Mouse (Mus musculus) layer of hippocampus, adult 11-12 months (tissue): ENCODE data around the gene Hivep3.

Source experiments
- DNase-seq: peaks from one replicate; pipeline ENCODE4 v3.0.0; 2022; ENCODE audit warnings: low spot score

The Hivep3 gene

DNA sequence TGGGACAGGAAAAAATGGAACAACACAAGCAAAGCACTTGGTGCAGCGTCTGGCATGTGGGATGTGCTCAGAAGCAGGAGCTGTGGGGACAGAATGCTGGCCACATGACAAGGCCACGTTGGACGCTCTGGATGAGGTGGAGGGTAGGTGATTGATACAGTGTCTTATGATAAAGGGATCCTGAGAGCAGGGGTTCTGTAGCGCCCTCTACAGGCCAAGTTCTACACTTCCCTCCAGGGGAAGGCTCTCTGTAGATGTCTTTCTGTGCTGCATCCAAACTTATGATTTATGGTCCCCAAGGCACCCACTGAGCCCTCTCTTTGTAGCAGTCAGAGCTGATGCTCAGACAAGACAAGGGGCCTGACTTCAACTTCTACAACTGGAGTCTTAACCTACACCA is 419.1 kb downstream of the Hivep3 start:
- no peak for DNase-seq

DNA sequence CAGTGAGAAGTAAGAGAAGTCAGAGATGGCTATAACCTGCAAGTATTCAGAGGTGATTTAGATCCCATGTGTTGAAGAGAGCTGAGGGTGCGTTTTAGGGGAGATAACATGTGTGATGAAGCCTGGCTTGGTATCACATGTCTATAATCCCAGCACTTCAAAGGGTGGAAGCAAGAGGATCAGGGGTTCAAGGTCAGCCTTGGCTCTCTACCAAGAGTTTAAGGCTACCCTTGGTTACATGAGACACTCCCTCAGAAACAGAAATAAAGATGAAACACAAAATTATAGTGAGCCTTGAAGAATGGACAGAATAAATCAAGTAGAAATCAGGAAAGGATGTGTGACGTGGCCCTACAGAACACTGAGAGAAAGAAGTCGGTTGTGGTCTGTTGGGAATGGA is 420.2 kb downstream of the Hivep3 start:
- DNase-seq = no peak

DNA sequence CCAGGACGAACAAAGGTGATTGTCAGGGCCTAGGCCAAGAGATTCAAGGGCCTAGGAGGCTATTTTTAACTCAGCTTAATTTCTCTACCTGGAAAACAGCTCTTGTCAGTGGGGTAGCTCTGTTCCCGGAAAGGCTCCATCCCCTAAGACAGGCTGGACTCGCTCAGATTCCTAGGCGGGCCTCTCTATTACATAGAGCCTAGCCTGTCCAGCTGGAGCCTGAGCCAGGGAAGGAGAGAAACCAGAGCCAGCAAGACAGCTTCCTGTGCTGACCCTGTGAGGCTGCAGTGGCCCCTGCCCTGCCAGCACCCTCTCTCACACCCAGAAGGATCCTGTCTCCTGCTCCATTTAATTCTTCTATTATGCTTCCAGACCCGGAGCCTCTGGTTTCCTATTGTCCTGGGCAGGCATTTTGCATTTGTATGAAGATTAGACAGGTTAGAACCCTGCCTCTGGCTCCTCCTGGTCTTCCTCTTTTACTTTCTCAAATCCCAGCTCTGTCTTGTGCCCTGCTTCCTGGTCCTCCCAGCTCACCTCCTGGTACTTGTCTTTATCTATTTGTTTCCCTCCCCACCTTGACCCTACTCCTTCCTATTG is 425.2 kb downstream of the Hivep3 start:
- no peak for DNase-seq

DNA sequence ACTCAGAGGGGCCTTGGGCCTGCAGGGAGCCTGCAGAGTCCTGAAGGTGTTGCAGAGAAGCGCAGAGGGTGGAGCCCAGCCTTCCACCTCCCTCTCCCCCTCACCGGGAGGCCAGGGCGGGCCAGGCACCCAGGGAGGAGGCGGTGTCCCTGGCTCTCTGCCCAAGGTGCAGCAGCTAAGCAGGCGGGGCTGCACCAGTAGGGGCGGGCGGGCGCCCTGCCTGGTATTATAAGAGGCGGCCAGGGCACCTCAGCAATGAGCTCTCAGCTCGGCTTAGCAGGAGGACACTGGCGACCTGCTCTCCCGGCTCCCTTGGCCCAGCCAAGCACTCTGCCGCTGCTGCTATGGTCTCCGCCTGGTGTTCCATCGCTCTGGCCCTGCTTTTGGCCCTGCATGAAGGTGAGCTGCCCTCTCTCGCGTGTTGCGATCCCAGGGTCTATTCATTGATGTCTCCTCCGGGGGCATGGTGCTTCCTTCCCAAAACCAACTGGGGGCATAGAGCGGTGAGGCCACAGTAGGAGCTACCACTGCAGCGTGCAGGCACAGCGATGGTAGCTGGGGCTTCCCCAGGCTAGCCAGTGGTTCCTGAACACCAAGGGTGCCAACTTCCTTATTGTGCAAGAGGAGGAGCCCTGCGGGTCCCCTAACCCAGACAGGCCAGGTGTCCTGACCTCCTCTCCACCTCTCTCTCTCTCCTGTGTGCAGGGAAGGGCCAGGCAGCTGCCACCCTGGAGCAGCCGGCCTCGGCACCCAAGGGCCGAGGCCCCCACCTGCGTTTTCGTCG is 427.8 kb downstream of the Hivep3 start, which contains the start of gene Edn2:
TSS of gene Edn2 (plus strand) at position 41 of the 784 bp plus-strand sequence.
- DNase-seq = no peak

DNA sequence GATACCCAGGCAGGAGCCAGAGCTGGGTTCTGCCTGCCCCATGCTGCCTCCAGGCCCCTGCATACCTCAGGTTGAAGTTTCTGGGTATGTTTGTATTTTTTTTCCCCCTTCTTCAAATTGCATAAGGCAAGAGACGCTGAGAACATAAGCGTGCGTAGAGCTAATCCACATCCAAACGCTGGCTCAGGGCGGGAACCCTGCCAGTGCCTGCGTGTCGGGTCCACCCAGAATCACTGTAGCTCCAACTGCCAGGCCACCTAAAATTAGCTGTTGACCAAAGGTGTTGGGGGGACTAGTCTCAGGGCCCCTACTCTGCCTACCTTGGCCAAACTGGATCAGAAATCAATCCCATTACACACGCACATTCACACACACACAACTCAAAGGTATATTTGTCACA is 429.0 kb downstream of the Hivep3 start:
- no peak for DNase-seq

DNA sequence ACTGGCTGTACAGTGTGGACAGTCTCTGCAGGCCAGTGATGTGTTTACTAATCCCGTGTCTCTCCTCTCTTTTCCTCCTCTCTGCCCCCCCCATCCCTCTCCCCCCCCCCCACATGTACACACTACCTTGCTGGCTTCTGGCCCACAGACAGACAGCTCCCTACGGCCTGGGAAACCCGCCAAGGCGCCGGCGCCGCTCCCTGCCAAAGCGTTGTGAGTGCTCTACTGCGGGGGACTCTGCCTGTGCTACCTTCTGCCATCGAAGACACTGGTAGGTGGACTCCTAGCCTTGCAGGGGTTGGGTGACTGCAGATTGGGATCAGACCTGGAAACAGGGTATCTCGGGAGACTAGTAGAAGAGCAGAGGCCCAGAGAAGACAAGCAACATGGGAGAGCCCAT is 429.7 kb downstream of the Hivep3 start:
- peak; percentile 57 for DNase-seq

DNA sequence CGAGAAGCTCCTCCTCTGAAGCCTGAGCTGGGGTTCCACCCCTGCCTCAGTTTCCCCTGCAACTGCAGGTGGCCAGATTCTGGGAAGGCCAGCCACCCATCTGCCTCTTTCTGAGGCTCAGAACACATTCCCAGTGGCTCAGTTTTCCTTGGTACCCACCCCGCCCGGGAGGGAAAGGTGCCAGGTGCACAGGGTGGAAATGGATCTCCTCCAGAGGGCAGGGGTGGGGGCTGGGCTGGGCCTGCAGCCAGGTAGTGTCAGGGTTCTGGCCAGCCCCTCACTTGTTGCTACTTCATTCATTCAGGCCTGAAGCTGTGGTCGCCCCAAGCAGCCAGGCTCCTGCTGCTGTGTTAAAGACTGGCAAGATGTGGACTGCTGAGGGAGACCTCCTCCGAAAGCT is 430.7 kb downstream of the Hivep3 start:
- DNase-seq = no peak

DNA sequence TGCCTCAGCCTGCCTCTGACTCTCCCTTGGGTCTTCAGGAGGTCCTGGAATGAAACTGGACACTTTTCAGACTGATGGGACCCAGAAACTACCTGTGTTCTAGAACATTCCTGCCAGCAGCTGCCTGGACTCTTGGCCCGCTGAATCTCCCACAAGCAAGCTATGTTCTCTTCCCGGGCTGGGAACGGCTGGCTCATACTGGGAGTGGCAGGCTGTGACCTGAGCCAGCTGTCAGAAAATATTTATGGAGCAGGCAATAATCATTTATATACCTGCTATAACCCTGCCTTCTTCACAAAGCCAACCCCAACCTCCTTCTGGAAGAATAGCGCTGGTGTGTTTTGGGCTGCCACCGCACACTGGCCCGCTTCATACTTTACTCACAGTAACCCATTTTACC is 434.2 kb downstream of the Hivep3 start:
- no peak for DNase-seq

DNA sequence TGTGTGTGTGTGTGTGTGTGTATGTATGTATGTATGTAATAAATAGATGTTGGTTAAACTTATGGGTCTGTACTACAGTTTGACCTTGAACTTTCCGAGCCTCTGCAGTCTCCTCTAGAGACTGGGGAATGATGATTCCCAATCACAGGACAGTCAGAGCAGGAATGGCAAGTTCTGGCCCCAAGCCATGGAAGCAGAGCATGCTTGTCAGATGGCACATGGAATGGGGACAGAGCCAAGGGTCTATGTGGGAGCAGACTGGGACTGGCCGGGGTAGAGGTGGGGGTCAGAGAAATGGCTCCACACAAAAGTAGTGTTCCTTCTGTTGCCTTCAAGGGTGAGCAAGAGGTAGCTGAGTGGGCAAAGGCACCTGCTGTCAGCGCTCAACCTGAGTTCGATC is 434.8 kb downstream of the Hivep3 start:
- no peak for DNase-seq

DNA sequence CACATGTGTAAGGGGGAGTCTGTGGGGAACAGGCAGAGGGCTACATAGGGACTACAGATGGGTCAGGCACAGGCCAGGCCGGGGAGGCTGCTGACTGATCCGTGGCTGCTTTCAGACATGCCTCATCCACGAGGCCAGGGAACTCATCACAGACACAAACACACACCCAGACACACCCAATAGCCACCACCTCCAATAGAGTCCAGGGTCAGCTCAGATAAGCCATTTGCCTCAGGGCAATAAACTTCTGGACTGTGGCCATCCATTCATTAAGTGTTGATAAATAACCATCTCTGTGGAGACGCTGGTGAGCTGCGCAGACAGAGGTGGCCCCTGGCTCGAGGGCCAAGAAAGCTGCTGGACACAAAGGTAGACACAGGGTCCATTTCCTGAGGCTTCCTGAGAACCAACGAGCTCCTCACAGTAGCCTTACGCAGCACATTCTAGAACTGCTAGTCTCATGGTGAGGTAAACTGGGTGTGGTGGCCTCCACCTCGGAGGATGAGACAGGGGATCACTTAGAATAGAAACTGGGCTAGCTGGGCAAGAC is 436.9 kb downstream of the Hivep3 start:
- DNase-seq = no peak

DNA sequence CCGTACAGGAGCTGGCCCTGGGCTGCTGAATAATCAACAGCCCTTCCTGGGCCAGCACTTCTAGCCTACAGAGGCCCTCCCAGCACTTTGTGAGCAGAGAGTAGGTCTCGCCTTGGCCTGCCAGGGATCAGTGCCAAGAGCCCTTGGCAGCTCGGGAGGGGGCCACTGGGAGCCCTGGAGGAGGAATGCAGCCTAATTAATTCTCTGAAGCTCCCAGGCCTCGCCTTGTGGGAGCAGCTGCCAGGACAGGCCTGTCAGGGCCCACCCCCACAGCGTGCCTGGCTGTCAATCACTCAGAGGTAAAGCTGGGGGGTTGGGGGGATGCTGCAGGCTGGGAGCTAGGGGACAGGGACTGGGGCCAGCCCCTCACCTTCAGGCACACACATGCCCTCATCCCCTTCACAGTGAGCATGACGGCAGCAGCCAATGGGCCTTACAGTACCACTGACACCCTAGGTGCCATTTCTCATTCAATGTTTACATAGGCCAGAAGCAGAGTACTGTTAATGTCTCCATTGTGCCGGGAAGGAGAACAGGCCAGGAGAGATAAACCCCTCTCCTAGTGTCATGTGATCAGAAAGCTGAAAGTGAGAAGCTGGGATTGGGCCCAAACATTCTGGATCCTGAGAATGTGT is 438.6 kb downstream of the Hivep3 start:
- DNase-seq = peak; percentile 27

DNA sequence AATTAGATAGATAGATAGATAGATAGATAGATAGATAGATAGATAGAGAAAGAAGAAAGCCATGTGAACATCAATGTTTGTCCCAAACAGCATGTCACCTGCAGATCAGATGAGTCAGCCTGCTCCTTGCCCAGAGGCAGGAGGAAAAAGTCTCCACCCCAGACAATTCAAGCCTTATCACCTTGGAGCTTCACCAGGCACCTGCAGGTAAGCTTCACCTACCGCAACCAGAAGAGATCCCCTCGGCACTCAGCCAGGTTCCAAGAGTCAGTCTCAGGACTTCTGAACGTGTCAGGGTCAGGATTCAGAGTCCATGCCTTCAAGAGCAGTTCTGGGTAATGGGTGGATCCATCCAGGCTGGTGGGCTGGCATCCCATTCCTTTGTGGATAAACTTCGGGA is 445.5 kb downstream of the Hivep3 start:
- DNase-seq = no peak

DNA sequence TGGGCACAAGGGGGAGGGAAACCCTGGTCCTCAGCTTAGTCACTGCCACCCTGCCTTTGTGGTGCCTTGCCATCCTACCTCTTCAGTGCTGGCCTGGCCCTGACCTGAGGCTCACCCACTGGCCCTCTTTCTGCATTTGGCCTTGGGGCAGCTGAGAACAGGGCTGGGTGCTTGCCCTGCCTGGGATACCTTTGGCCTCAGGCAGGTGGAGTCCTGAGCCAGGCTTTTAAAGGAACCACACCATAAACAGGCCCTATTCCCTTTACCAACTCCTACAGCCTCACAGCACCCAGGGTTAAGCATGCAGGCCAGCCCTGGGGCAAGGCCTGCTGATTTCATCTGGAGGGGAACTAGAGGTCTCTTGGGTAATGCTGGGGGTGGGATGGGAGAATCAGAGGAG is 447.0 kb downstream of the Hivep3 start:
- no peak for DNase-seq

DNA sequence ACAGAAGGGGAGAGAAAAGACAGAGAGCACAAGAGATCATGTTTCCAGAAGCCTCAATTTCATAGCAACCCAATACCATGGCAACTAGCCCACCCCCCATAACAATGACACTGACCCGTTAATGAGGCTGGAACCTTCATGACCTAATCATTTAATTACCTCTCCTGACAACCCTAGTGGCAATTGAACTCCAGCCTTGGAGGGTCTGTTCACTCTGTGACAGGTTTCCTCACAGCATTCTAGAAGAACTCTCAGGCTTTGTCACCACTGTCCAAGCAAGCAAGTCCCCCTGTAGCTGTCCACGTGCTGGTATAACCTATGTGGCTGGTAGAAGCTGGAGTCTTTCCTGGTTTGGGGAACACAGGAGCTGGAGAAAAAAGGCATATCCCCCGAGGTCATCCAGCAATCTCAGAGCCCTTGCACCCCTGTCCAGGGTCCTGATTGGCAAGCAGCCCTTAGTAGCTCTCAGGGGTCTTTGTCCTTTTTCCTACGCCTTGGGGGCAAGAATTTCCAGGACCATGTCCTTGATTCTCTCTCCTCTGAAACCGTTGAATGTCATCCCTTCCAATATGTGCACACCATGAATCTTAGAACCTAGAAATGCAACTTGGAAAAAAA is 450.9 kb downstream of the Hivep3 start:
- no peak for DNase-seq

DNA sequence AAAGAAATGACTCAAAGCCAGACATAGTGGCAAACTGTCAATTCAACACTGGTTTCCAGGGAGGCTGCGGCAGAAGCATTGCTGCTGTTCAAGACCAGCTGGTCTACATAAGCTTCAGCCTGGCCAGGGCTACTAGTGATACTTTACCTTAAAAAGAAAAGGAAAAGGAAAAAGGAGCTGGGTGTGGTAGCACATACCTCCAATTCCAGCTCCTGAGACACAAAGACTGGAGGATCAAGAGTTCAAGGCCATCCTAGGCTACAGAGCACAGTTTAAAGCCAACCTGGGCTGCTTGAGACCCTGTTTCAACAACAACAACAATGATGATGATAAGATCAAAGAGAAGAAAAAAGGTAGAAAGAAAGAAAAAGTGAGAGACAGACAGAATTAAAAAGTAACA is 452.9 kb downstream of the Hivep3 start:
- no peak for DNase-seq

DNA sequence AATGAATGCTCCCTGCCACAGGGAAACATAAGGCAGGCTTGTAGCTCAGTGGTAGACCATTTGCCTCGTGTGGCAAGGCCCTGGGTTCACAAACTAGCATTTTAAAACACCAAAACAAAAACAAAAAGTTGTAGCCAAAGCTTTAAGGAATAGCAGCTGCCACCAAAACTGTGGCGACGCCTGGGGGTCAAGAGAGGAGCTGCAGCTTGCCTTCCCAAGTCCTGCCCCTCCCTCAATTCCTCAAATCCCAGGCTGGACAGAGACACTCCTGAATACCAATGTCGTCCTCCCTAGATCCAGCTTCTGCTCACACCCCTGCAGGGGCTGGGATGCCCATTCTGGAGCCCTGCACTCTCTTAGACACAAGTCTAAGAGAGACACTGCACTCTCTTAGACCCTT is 453.4 kb downstream of the Hivep3 start:
- DNase-seq = no peak
